Mouse (Mus musculus): ENCODE measurements around the gene Cdh4. TPM values are rescaled to one million over a fixed set of nuclear protein-coding genes. Genes with fewer than 3 reads are reported as not detected.

Cdh4 gene
- polyA plus RNA-seq, 1 experiment from 2014 or later: 29.8 TPM

- Histone ChIP-seq H3K4me3 (ENCODE audit: low read depth, low read length) (no peak overlapping the region), H3K27ac (ENCODE audit: low read depth, low read length) (peak overlapping the region; percentile 70), H3K27me3 (ENCODE audit: control insufficient read depth, insufficient read depth, low read length) (no peaks in the 10 kb centered on the region), H3K9ac (replicated peaks; ENCODE audit: low read depth, low read length) (0 out of 2 replicates have a peak overlapping the region, but pooled peaks have one; percentile 28), H3K9me3 (ENCODE audit: control insufficient read depth, low read length) (no peaks in the 10 kb centered on the region), H3K36me3 (ENCODE audit: control insufficient read depth, insufficient read depth, low read length) (no peaks in the 10 kb centered on the region), H3K4me2 (ENCODE audit: low read depth, low read length) (no peak overlapping the region), H3K4me1 (ENCODE audit: control insufficient read depth, insufficient read depth, low read length) (peaks cover 28% of the 10 kb centered on the region)
- no peak for ATAC-seq (ENCODE audit: low read depth)
- WGBS: 25% methylated on average over 9 of the region's 9 CpGs
Observed at GRCm38 (mm10) chr2:179849732-179850131, 407.5 kb downstream of the Cdh4 start.

- no peaks in the 10 kb centered on the region for H3K36me3 ChIP-seq (ENCODE audit: control insufficient read depth, insufficient read depth, low read length)
- no peaks in the 10 kb centered on the region for H3K27me3 ChIP-seq (ENCODE audit: control insufficient read depth, insufficient read depth, low read length)
- peaks cover 45% of the 10 kb centered on the region for H3K4me1 ChIP-seq (ENCODE audit: control insufficient read depth, insufficient read depth, low read length)
- WGBS: 74% methylated on average over 10 of the region's 10 CpGs
- no peak overlapping the region for H3K4me2 ChIP-seq (ENCODE audit: low read depth, low read length)
- no peak overlapping the region; the same call in 1 of the 2 replicates for H3K9ac ChIP-seq (replicated peaks; ENCODE audit: low read depth, low read length)
- H3K27ac ChIP-seq (ENCODE audit: low read depth, low read length): no peak overlapping the region
- H3K9me3 ChIP-seq (ENCODE audit: control insufficient read depth, low read length): no peaks in the 10 kb centered on the region
- H3K4me3 ChIP-seq (ENCODE audit: low read depth, low read length): no peak overlapping the region
- no peak for ATAC-seq (ENCODE audit: low read depth)
Observed at GRCm38 (mm10) chr2:179852169-179852568, 409.9 kb downstream of the Cdh4 start.

- no peaks in the 10 kb centered on the region for H3K9me3 ChIP-seq (ENCODE audit: control insufficient read depth, low read length)
- H3K36me3 ChIP-seq (ENCODE audit: control insufficient read depth, insufficient read depth, low read length): no peaks in the 10 kb centered on the region
- no peaks in the 10 kb centered on the region for H3K27me3 ChIP-seq (ENCODE audit: control insufficient read depth, insufficient read depth, low read length)
- peak; percentile 45; the same call in 1 of the 2 replicates for ATAC-seq (ENCODE audit: low read depth)
- no peak overlapping the region; the same call in 1 of the 2 replicates for H3K9ac ChIP-seq (replicated peaks; ENCODE audit: low read depth, low read length)
- H3K4me3 ChIP-seq (ENCODE audit: low read depth, low read length): no peak overlapping the region
- H3K4me2 ChIP-seq (ENCODE audit: low read depth, low read length): no peak overlapping the region
- H3K27ac ChIP-seq (ENCODE audit: low read depth, low read length): peak overlapping the region; percentile 35
- peaks cover 45% of the 10 kb centered on the region for H3K4me1 ChIP-seq (ENCODE audit: control insufficient read depth, insufficient read depth, low read length)
- 23% methylated on average over 11 of the region's 11 CpGs for WGBS
Observed at GRCm38 (mm10) chr2:179852862-179853261, 410.6 kb downstream of the Cdh4 start.

GRCm38 (mm10) chr2:179853892-179854291, 411.7 kb downstream of the Cdh4 start:
- H3K9me3 ChIP-seq (ENCODE audit: control insufficient read depth, low read length): no peaks in the 10 kb centered on the region
- H3K9ac ChIP-seq (replicated peaks; ENCODE audit: low read depth, low read length): no peak overlapping the region
- H3K4me1 ChIP-seq (ENCODE audit: control insufficient read depth, insufficient read depth, low read length): peaks cover 45% of the 10 kb centered on the region
- ATAC-seq (ENCODE audit: low read depth): no peak
- H3K36me3 ChIP-seq (ENCODE audit: control insufficient read depth, insufficient read depth, low read length): no peaks in the 10 kb centered on the region
- H3K4me2 ChIP-seq (ENCODE audit: low read depth, low read length): no peak overlapping the region
- H3K4me3 ChIP-seq (ENCODE audit: low read depth, low read length): no peak overlapping the region
- peak overlapping the region; percentile 64; the same call in 1 of the 2 replicates for H3K27ac ChIP-seq (ENCODE audit: low read depth, low read length)
- no peaks in the 10 kb centered on the region for H3K27me3 ChIP-seq (ENCODE audit: control insufficient read depth, insufficient read depth, low read length)
- WGBS: 35% methylated on average over 10 of the region's 10 CpGs

GRCm38 (mm10) chr2:179857086-179857485, 414.9 kb downstream of the Cdh4 start:
- no peak for ATAC-seq (ENCODE audit: low read depth)
- 53% methylated on average over 4 of the region's 4 CpGs for WGBS

GRCm38 (mm10) chr2:179862676-179863075, 420.4 kb downstream of the Cdh4 start:
- Histone ChIP-seq H3K9me3 (ENCODE audit: control insufficient read depth, low read length) (no peaks in the 10 kb centered on the region), H3K9ac (replicated peaks; ENCODE audit: low read depth, low read length) (no peak overlapping the region), H3K4me1 (ENCODE audit: control insufficient read depth, insufficient read depth, low read length) (no peaks in the 10 kb centered on the region), H3K27ac (ENCODE audit: low read depth, low read length) (no peak overlapping the region), H3K4me2 (ENCODE audit: low read depth, low read length) (no peak overlapping the region), H3K27me3 (ENCODE audit: control insufficient read depth, insufficient read depth, low read length) (no peaks in the 10 kb centered on the region), H3K4me3 (ENCODE audit: low read depth, low read length) (no peak overlapping the region), H3K36me3 (ENCODE audit: control insufficient read depth, insufficient read depth, low read length) (no peaks in the 10 kb centered on the region)
- WGBS: 50% methylated on average over 3 of the region's 3 CpGs
- no peak for ATAC-seq (ENCODE audit: low read depth)

More at GRCm38 (mm10) chr2:179857086-179857485, 414.9 kb downstream of the Cdh4 start:
- no peaks in the 10 kb centered on the region for H3K36me3 ChIP-seq (ENCODE audit: control insufficient read depth, insufficient read depth, low read length)
- H3K4me1 ChIP-seq (ENCODE audit: control insufficient read depth, insufficient read depth, low read length): peaks cover 37% of the 10 kb centered on the region
- H3K9ac ChIP-seq (replicated peaks; ENCODE audit: low read depth, low read length): no peak overlapping the region
- no peak overlapping the region for H3K4me3 ChIP-seq (ENCODE audit: low read depth, low read length)
- H3K27ac ChIP-seq (ENCODE audit: low read depth, low read length): no peak overlapping the region
- no peak overlapping the region for H3K4me2 ChIP-seq (ENCODE audit: low read depth, low read length)
- H3K9me3 ChIP-seq (ENCODE audit: control insufficient read depth, low read length): no peaks in the 10 kb centered on the region
- H3K27me3 ChIP-seq (ENCODE audit: control insufficient read depth, insufficient read depth, low read length): no peaks in the 10 kb centered on the region

- Histone ChIP-seq H3K27me3 (ENCODE audit: control insufficient read depth, insufficient read depth, low read length) (no peaks in the 10 kb centered on the region), H3K9me3 (ENCODE audit: control insufficient read depth, low read length) (no peaks in the 10 kb centered on the region), H3K27ac (ENCODE audit: low read depth, low read length) (no peak overlapping the region), H3K9ac (replicated peaks; ENCODE audit: low read depth, low read length) (no peak overlapping the region), H3K4me1 (ENCODE audit: control insufficient read depth, insufficient read depth, low read length) (no peaks in the 10 kb centered on the region), H3K4me3 (ENCODE audit: low read depth, low read length) (no peak overlapping the region), H3K4me2 (ENCODE audit: low read depth, low read length) (no peak overlapping the region), H3K36me3 (ENCODE audit: control insufficient read depth, insufficient read depth, low read length) (no peaks in the 10 kb centered on the region)
- 62% methylated on average over 3 of the region's 3 CpGs for WGBS
- no peak for ATAC-seq (ENCODE audit: low read depth)
Observed at GRCm38 (mm10) chr2:179863266-179863665, 421.0 kb downstream of the Cdh4 start.

GRCm38 (mm10) chr2:179865097-179865496, 422.9 kb downstream of the Cdh4 start:
- Histone ChIP-seq H3K27ac (ENCODE audit: low read depth, low read length) (no peak overlapping the region), H3K9me3 (ENCODE audit: control insufficient read depth, low read length) (no peaks in the 10 kb centered on the region), H3K4me1 (ENCODE audit: control insufficient read depth, insufficient read depth, low read length) (peaks cover 11% of the 10 kb centered on the region), H3K36me3 (ENCODE audit: control insufficient read depth, insufficient read depth, low read length) (no peaks in the 10 kb centered on the region), H3K9ac (replicated peaks; ENCODE audit: low read depth, low read length) (no peak overlapping the region), H3K27me3 (ENCODE audit: control insufficient read depth, insufficient read depth, low read length) (no peaks in the 10 kb centered on the region), H3K4me2 (ENCODE audit: low read depth, low read length) (no peak overlapping the region), H3K4me3 (ENCODE audit: low read depth, low read length) (no peak overlapping the region)
- 74% methylated on average over 5 of the region's 5 CpGs for WGBS
- ATAC-seq (ENCODE audit: low read depth): no peak

- H3K36me3 ChIP-seq (ENCODE audit: control insufficient read depth, insufficient read depth, low read length): no peaks in the 10 kb centered on the region
- no peak overlapping the region for H3K27ac ChIP-seq (ENCODE audit: low read depth, low read length)
- WGBS: 76% methylated on average over 3 of the region's 3 CpGs
- H3K9ac ChIP-seq (replicated peaks; ENCODE audit: low read depth, low read length): no peak overlapping the region
- ATAC-seq (ENCODE audit: low read depth): no peak
- no peak overlapping the region for H3K4me3 ChIP-seq (ENCODE audit: low read depth, low read length)
- H3K9me3 ChIP-seq (ENCODE audit: control insufficient read depth, low read length): no peaks in the 10 kb centered on the region
- no peak overlapping the region for H3K4me2 ChIP-seq (ENCODE audit: low read depth, low read length)
- H3K4me1 ChIP-seq (ENCODE audit: control insufficient read depth, insufficient read depth, low read length): peaks cover 11% of the 10 kb centered on the region
- no peaks in the 10 kb centered on the region for H3K27me3 ChIP-seq (ENCODE audit: control insufficient read depth, insufficient read depth, low read length)
Observed at GRCm38 (mm10) chr2:179867669-179868068, 425.4 kb downstream of the Cdh4 start.
